Mouse (Mus musculus) layer of hippocampus, postnatal 14 days (tissue): ENCODE results near the gene Pip5k1c. TPM values are rescaled to one million over a fixed set of nuclear protein-coding genes. Genes with fewer than 3 reads are reported as not detected.

Source experiments
- DNase-seq, 2 experiments: peaks; one replicate each; pipeline ENCODE4 v3.0.0; 2021 to 2022; ENCODE audit warnings: low spot score in 2 of 2, mixed read lengths in 1 of 2
- total RNA-seq, 2 experiments: library from RNA; stranded (reverse); gene quantifications; 2 replicates each; pipeline ENCODE4 v1.2.3; 2021

Gene Pip5k1c
- total RNA-seq, 2 experiments from 2014 or later: 330 to 352 TPM

DNA sequence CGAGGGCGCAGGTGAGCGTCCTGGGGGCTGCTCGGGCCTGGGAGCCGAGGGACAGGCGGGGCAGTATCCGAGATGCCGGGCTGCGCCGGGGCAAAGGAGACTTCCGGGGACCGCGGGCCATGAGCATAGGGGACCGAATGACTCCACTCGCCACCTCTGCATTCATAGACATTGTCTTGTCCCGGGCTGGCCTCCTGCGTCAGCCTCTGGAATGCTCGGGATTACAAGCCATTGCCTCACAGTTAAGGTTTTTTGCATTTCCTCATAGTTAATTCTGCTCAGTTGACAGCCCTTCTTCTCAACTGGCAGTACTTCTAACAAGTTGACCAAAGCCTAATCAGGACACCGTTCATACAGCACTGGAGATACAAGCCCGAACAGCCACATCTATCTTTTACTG lies 28.7 kb downstream of the Pip5k1c start:
- no peak for DNase-seq

DNA sequence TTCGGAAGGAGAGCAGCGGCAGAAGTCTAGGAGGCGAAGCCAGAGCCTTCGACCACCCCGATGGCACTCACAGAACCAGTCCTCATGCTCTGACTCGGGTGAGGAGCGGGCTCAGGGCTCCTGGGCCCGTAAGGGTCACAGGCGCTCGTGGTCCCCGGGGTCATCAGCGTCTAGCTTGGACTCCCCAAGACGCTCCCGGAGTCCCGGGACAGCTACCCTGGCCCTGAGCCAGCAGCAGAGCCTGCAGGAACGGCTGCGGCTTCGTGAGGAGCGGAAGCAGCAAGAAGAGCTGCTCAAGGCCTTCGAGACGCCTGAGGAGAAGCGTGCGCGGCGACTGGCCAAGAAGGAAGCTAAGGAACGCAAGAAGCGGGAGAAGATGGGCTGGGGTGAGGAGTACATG lies 29.7 kb downstream of the Pip5k1c start:
- DNase-seq: no peak

DNA sequence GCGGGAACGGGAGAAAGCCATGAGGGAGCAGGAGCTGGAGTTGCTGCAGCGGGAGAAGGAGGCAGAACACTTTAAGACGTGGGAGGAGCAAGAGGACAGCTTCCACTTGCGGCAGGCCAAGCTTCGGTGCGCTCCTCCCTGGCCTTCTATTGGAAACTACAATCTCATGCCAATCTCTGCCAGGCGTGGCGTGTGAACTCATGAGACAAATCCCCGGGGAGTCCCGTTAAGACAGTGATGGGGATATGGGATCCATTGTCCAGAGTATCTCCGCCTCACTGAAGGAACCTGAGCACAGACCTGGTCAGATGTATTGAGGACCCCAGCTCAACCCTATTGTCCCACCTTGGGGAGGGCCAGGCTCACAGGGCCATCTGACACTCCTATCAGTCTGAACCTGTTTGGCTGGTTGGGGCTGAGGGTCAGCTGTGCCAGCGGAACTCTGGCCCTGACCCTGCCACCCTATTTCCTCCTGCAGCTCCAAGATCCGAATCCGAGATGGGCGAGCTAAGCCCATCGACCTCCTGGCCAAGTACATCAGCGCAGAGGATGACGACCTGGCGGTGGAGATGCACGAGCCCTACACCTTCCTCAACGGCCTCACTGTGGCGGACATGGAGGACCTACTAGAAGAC lies 30.5 kb downstream of the Pip5k1c start:
- no peak for DNase-seq

DNA sequence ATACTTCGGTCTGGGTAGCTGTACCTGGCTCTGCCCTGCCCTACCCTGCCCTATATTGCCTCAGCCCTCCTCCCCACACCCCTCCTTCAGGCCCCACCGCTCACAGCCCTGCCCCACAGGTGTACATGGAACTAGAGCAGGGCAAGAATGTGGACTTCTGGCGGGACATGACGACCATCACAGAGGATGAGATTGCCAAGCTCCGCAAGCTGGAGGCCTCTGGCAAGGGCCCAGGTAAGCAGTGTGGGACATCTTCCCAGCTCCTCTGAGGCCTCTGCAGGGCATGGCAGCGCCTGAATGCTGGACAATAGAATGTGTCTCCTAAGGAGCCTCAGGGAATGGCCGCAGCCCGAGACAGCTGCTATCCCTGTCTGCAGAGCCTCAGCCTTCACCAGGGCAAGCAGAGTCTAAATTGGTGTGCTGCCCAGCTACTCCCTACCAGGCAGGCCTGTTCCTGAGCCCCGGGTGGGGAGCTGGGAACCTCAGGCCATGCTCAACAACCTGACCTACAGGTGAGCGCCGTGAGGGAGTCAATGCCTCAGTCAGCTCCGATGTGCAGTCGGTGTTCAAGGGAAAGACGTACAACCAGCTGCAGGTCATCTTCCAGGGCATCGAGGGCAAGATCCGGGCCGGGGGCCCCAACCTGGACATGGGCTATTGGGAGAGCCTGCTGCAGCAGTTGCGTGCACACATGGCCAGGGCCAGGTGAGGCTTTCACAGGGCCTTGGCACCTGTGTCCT lies 31.2 kb downstream of the Pip5k1c start:
- DNase-seq: no peak

DNA sequence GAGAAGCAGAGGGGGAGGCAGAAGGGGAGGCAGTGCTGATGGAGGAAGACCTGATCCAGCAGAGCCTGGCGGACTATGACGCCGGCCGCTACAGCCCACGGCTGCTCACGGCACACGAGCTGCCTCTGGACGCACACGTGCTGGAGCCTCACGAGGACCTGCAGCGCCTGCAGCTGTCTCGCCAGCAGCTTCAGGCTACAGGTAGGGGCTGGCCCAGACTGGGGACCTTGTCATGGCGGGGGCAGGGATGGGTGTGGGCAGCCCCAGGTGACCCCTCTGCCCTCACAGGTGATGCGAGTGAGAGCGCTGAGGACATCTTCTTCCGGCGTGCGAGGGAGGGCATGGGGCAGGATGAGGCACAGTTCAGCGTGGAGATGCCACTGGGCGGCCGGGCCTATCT lies 32.4 kb downstream of the Pip5k1c start:
- no peak for DNase-seq

DNA sequence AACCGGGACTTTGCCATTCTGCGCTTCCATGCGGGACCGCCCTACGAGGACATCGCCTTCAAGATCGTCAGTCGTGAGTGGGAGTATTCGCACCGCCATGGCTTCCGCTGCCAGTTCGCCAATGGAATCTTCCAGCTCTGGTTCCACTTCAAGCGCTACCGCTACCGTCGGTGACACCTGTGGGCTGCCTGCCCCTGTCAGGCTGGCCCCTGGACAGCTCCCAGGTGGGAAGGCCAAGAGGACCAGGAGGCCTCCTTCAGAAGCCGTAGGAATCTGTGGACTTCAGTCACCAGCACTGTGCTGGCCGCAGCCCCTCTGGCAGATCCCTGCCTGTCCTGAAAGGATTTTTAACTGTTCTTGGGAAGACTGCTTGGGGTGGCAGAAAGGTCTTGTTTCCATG lies 33.0 kb downstream of the Pip5k1c start:
- DNase-seq: no peak

DNA sequence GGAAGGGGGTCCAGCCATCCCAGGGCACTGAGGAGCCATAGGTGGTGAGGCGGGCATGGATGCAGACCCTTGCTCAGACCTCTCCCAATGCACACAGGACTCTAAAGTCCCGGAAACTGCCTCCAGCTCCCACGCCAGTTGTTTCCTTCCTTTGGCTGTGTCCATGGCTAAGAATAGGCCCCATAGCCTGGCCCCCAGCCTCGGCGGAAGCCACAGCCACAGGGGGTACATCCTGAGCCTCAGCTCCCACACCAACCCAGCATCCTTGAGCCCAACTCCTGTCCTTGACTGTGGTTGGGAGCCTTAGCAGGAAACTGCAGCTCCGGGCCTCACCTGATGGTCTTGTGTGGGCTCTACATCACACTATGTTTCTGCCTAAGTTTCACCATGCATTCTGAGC lies 34.1 kb downstream of the Pip5k1c start:
- no peak for DNase-seq

DNA sequence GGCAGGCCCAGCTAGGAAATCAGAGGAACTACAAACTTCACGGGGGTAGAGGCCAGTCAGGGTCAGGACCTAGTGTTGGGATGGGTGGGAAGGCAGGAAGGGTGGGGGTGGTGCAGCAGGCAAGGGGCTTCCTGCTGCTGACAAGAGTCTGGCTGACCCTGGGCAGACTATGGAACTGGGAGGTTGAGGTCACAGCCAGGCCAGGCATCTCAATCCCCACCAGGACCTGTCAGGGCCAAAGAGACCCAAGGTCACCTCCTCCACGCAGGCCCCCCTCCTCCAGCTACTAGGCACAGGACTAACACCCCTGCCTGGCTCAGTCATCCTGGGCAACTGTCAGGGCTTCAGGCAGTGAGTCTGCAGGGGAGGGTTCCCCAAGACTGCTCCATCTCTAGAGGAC lies 35.2 kb downstream of the Pip5k1c start:
- no peak for DNase-seq

DNA sequence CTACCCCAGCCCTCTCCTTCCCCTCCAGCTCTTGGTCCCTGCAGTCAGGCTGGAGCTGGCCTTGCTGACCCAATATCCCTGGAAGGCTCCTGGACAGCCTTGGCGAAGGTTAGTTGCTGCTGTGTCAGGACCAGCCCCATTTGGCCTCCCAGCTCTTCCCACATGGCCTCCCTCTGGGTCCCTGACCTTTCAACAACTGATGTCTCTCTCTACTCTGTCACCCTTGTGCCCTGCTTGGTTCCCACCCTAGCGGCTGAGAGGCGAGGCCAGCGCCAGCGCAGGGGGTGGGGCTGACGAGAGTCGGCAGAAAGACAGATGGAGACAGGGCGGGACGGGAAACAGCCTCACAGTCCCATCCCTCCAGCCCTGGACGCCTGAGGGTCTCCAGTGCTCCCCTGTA lies 35.6 kb downstream of the Pip5k1c start, which contains the start of gene Tbxa2r:
TSS of gene Tbxa2r (plus strand) at position 346 of the 400 bp plus-strand sequence.
- no peak for DNase-seq

DNA sequence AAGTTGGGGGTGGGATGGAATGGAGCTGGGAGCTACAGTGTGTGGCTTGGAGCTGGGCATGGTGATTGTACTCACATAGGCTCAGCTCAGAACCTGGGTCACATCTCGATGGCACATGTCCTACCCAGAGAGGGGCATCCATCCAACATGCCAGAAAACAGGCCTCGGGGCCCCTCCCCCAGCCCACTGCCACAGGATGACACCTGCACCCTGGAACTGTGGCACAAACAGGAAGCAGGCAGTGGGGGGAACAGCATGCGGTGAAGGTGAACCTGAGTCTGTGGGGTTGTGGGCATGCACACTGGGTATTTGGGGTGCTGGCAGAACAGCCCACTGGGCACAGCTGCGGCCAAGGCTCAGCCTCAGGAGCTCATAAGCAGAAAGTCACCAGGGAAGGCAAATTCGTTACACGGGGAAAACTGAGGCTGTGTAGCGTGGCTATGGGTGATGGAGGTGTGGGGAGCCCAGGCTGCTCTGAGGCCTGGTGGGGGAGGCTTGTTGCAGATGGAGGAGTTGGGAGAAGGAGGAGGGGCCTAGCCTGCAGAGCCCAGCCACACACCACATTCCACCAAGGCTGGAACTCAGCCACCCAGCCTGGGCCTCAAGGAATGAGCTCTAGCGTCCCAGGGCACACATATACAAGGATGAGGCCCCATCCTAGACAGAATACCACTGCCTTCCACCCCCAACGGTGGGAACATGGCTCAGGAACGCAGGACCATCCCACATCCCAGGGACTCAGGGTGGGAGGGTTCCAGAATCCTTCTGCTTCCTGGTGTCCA lies 36.6 kb downstream of the Pip5k1c start:
- no peak for DNase-seq

DNA sequence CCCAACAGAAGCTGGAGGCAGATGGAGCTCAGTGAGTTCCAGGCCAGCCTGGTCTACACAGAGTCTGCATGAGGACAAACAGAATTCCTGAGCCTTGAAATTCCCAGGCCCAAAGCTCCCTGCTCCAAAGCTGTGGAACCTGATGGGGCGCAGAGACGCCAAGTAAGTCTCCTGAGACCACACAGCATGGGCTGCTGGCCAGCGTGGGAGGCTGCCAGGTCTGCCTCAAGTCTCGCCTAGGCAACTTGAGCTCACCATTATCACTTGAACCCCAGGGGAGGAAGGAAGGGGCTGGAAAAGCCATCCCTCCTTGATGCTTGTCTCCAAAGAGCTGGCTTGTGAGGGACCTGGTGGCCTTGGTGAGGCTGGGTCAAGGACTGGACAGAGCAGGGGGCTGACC lies 37.2 kb downstream of the Pip5k1c start:
- DNase-seq: no peak

DNA sequence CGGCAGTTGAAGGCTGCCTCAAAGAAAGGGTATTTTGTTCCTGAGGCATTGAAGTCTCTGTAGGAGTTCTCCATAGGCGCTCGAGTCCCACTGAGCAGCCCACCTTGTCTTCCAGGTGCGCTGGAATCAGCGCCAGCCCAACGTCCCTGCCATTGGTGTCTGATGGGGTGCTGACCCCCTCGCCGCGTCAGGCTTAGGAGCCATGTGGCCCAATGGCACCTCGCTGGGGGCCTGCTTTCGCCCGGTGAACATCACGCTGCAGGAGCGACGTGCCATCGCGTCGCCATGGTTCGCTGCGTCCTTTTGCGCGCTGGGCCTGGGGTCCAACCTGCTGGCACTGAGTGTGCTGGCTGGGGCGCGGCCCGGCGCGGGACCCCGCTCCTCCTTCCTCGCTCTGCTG lies 39.5 kb downstream of the Pip5k1c start:
- no peak for DNase-seq

DNA sequence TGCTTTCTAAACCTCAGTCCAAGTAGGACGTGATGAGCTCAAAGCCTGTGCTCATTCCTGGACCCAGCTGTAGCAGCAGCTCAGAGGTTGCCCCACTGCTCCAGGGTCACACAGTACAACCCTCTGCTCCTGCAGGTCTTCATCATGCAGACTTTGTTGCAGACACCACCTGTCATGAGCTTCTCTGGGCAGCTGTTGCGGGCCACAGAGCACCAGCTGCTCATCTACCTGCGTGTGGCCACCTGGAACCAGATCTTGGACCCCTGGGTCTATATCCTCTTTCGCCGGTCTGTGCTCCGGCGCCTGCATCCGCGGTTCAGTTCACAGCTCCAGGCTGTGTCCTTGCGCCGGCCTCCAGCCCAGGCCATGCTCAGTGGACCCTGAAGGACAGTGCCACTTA lies 41.6 kb downstream of the Pip5k1c start:
- no peak for DNase-seq

DNA sequence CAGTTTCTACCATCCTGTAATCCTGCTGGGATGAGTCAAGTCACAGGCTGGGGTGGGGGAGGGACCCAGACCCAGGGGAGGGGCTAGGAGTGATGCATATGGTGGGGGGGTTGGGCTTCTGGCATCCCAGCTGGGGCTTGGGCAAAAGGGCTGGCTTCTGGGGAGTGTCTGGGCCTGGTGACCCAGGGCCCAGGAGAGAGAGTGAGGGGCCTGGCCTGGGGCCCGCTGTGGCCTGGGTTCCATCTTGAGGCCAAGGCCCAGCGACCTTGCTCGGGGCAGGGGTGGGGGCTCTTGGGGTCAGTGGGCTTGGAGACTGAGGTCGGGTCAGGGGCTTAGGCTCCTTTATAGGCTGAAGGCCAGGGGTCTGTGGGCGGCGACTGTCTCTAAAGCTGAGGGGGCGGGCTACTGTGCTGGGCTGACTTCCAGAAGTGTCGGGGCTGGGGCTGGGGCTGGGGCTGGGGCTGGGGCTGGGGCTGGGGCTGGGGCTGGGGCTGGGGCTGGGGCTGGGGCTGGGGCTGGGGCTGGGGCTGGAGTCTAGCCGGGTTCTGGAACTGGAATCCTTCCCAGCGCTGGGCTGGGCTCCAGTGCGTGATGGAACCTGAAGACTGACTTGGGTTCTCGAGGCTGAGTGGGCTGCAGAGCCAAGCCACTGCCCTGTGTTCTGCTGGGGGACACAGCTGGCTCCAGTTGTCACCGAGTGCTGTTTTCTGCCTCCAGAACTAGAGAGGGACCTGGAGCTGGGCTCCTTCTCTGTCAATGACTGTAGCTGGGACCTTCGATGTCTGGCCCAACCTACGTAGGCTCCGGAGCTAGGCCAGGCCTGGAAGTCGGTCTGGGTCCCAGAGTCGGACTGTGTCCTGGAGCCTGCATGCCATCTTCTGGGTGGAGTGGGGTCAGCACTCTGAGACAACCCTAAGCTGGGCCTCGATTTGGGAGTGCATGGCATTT lies 42.9 kb downstream of the Pip5k1c start:
- no peak for DNase-seq

DNA sequence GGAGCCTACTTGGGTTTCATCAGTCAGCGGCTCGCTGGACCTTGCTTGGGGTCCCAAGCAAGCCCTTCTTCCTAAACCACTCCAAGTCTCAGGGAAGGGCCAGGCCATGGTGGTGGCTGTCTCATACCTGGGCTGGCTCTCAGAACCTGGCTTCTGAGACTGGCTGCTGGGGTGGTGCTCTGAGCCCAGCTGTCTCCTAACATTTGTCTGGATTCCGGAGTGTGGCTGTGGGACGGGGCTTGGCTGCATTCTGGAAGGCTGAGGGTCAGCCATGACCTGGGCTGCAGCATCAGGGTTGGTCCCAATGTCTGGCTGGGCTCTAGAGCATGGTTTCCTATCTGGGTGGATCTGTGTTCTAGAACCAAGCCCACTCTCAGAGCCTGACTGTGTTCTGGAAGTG lies 43.8 kb downstream of the Pip5k1c start:
- DNase-seq: no peak

DNA sequence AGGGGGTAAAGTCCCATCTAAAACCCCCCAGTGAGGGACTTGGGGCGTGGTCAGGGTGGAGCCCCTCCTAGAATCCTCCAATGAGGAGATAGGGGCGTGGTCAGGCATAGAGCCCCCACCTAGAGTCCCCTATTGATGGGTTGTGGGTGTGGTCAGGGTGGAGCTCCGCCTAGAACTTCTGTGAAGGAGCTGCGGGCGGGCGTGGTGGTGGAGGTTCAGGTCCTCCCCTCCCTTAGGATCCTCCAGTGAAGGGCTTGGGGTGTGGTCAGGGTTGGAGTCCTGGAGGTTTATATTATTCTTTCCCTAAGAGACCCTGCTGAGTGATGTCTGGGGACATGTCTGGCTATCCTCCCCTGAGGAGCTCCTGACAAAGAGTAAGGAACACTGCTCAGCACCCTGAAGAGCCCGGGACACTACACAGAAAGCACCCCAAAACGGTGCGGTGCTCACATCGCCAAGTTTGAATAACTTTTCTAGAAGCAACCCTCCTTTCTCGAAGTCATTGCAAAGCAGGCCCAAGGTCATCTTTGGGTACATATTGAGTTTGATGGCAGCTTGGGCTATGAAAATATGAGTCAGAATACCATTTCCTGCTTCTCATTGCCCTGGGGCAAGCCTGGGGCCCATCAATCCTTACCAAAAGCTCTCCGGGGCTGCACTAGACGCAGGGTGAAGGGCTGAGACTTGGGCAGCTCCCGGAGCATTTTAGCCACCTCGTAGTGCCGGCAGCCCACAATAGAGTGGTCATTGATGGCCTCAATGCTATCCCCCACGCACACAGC lies 48.0 kb downstream of the Pip5k1c start:
- DNase-seq: no peak

DNA sequence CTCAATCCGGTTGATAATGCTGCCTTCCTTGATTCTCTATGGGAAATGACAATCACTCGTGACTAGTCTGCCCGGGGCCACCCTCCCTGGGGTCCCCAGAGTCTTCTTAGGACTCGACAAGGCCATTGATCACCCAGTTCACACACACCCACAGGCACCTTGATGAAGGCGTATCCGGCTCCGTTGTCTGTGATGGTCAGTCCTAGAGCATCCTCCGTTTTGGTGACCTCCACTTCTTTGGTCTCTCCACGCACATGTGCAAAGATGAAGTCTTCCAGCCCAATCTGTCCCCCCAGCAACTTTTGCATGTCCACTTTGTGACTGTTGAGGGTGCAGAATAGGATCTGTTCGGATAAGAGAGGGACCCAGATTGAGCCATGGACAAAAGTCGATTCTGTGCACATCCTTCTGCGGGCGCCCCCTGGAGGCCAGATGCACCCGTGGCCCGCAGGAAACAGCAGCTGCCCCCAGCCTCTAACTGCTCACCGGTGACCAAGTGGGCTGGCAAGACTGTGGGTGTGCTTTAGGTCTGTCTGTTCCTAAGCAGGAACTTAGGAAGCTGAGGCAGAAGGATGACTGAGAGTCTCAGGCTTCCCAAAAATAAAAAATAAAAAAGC lies 48.7 kb downstream of the Pip5k1c start:
- no peak for DNase-seq

DNA sequence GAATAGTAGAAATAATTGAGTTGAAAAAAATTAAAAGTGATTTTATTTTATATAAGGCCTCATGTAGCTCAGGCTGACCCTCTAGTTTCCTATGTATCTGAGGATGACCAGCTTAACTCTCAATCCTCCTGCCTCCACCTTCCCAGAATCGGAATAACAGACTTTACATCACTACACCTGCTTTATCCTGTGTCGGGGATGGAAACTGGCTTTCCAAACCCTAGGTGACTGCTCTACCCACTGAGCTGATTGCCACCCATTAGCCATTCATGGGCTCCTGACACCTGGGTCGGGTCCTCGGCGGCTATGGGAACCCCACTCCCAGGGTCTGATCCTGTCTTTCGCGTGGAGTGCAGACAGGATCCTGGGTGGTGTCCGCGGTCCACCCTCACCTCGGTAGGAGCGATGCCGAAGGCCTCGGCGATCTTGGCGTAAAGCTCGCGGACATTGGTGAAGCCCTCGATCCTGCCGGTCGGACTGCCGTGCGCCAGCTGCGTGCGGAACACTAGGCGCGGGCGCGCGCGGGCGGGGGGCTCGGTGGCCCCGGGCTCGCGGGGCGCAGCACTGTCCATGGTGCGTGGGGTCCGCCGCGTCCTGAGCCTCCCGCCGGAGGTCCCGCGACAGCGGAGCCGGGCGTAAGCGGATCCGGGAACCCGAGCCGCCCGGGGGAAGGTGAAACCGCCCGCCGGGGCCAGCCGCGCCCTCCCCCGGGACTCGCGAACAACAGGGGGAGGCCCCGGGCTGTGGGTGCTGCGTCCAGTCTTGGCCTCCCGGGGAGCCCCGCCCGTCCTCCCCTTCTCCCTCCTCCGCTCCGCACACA lies 50.1 kb downstream of the Pip5k1c start, which contains the start of gene Gipc3:
TSS of gene Gipc3 (minus strand) at position 581 of the 820 bp plus-strand sequence.
- DNase-seq: no peak
